Mouse (Mus musculus) frontal cortex, postnatal 25 days (tissue): ENCODE results near the gene Snx29.

Source experiments
- DNase-seq, 2 experiments: peaks; one replicate each; pipeline ENCODE4 v3.0.0; 2022; ENCODE audit warnings: low spot score in 2 of 2

Snx29 gene

GRCm38 (mm10) chr16:11685264-11685663 lies 362.6 kb downstream of the Snx29 start:
- DNase-seq: no peak

GRCm38 (mm10) chr16:11685735-11686340 lies 363.1 kb downstream of the Snx29 start:
- no peak for DNase-seq

- DNase-seq: no peak
Observed at GRCm38 (mm10) chr16:11687836-11688235, 365.1 kb downstream of the Snx29 start.

GRCm38 (mm10) chr16:11688281-11689005 lies 365.7 kb downstream of the Snx29 start:
- DNase-seq: no peak

- no peak for DNase-seq
Observed at GRCm38 (mm10) chr16:11690097-11690496, 367.4 kb downstream of the Snx29 start.

- no peak for DNase-seq
Observed at GRCm38 (mm10) chr16:11690756-11691155, 368.0 kb downstream of the Snx29 start.

GRCm38 (mm10) chr16:11691487-11692200 lies 368.9 kb downstream of the Snx29 start:
- no peak for DNase-seq

- DNase-seq: no peak
Observed at GRCm38 (mm10) chr16:11692744-11693143, 370.0 kb downstream of the Snx29 start.

GRCm38 (mm10) chr16:11694386-11694785 lies 371.7 kb downstream of the Snx29 start:
- no peak for DNase-seq

GRCm38 (mm10) chr16:11696767-11697166 lies 374.1 kb downstream of the Snx29 start:
- no peak for DNase-seq

- no peak for DNase-seq
Observed at GRCm38 (mm10) chr16:11697710-11698357, 375.1 kb downstream of the Snx29 start.

GRCm38 (mm10) chr16:11701579-11701978 lies 378.9 kb downstream of the Snx29 start:
- no peak for DNase-seq

- no peak for DNase-seq
Observed at GRCm38 (mm10) chr16:11704096-11704495, 381.4 kb downstream of the Snx29 start.

GRCm38 (mm10) chr16:11705456-11705855 lies 382.7 kb downstream of the Snx29 start:
- no peak for DNase-seq

GRCm38 (mm10) chr16:11708097-11708496 lies 385.4 kb downstream of the Snx29 start:
- DNase-seq: no peak

- DNase-seq: no peak
Observed at GRCm38 (mm10) chr16:11709382-11709781, 386.7 kb downstream of the Snx29 start.

- no peak for DNase-seq
Observed at GRCm38 (mm10) chr16:11709999-11710667, 387.4 kb downstream of the Snx29 start.

- DNase-seq: no peak
Observed at GRCm38 (mm10) chr16:11713265-11713865, 390.7 kb downstream of the Snx29 start.

GRCm38 (mm10) chr16:11716932-11717331 lies 394.2 kb downstream of the Snx29 start:
- DNase-seq: no peak

- DNase-seq: no peak
Observed at GRCm38 (mm10) chr16:11725901-11726300, 403.2 kb downstream of the Snx29 start.

- DNase-seq: no peak
Observed at GRCm38 (mm10) chr16:11727331-11727730, 404.6 kb downstream of the Snx29 start.
